ENCODE assay signal across 28 mouse cellular contexts in the genomic region with DNA sequence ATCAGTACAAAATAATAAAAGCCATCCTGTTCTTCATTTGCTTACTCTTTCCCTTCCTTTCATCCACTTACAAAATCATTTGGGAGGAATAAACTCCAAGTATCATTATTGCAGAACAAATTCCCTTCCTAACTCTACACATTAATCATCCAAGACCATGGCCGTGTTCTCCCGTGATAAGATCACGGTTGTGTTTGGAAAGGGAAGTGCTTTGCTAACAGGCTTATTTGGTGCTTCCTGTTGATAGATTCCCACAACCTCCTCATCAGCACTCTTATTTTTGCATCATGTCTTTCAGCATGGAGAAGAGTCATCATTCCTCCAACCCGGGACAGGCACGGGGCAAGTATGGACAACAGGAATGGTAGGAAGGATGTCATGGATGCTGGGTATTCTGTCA. TPM values are rescaled to one million over a fixed set of nuclear protein-coding genes. Genes with fewer than 3 reads are reported as not detected.
DNase-seq lines count a peak whose midpoint lies in the region; ATAC-seq and TF ChIP-seq lines count a peak whose summit lies in the region.
"Had no signal": no experiment of that assay in that cellular context is flagged by ENCODE, and none has a peak within 500 bp of the region (broad histone marks: within the 10 kb centered on the region; RNA-seq: fewer than 3 reads in every experiment).

No protein-coding gene starts in this region.

- no peaks in the 10 kb centered on the region for H3K9me3 ChIP-seq in lung, embryonic 14.5 days (ENCODE audit: low read depth, low read length)
- H3K9me3 ChIP-seq in lung, postnatal 0 days (ENCODE audit: low read length) = no peaks in the 10 kb centered on the region
- H3K9me3 ChIP-seq: embryonic facial prominence, embryonic 13.5 days; embryonic facial prominence, embryonic 15.5 days; forebrain, embryonic 10.5 days; forebrain, embryonic 12.5 days had no signal

- H3K4me2 ChIP-seq in lung, embryonic 14.5 days = no peak overlapping the region
- H3K4me2 ChIP-seq in lung, postnatal 0 days (replicated peaks; ENCODE audit: low read depth, low read length) = no peak overlapping the region
- H3K4me2 ChIP-seq: embryonic facial prominence, embryonic 13.5 days; embryonic facial prominence, embryonic 15.5 days; forebrain, embryonic 12.5 days had no signal

- no peaks in the 10 kb centered on the region for H3K4me1 ChIP-seq in lung, embryonic 14.5 days (ENCODE audit: insufficient read depth)
- no peaks in the 10 kb centered on the region for H3K4me1 ChIP-seq in lung, postnatal 0 days (ENCODE audit: insufficient read depth, low read depth, low read length)
- H3K4me1 ChIP-seq: embryonic facial prominence, embryonic 13.5 days; embryonic facial prominence, embryonic 15.5 days; forebrain, embryonic 10.5 days; forebrain, embryonic 12.5 days had no signal

- no peak for TF ChIP-seq EP300 in lung, postnatal 0 days (IDR thresholded peaks at IDR 0.05)

- H3K27me3 ChIP-seq in lung, embryonic 14.5 days (ENCODE audit: insufficient read depth, low read length) = no peaks in the 10 kb centered on the region
- no peaks in the 10 kb centered on the region for H3K27me3 ChIP-seq in lung, postnatal 0 days (replicated peaks; ENCODE audit: insufficient read depth, low read length)
- H3K27me3 ChIP-seq: CH12.LX; embryonic facial prominence, embryonic 13.5 days; embryonic facial prominence, embryonic 15.5 days; forebrain, embryonic 12.5 days had no signal

- no peak overlapping the region for H3K27ac ChIP-seq in lung, embryonic 14.5 days (ENCODE audit: low read depth)
- no peak overlapping the region for H3K27ac ChIP-seq in lung, postnatal 0 days (ENCODE audit: low read length)
- H3K27ac ChIP-seq: embryonic facial prominence, embryonic 13.5 days; embryonic facial prominence, embryonic 15.5 days; forebrain, embryonic 10.5 days; forebrain, embryonic 12.5 days had no signal

- no peak overlapping the region for H3K9ac ChIP-seq in lung, embryonic 14.5 days
- H3K9ac ChIP-seq in lung, postnatal 0 days (replicated peaks; ENCODE audit: low read depth) = no peak overlapping the region
- H3K9ac ChIP-seq: embryonic facial prominence, embryonic 13.5 days; embryonic facial prominence, embryonic 15.5 days; forebrain, embryonic 12.5 days had no signal

- WGBS in lung, embryonic 14.5 days = 45% methylated on average over 5 of the region's 5 CpGs
- 40% methylated on average over 5 of the region's 5 CpGs for WGBS in lung, postnatal 0 days

- peak; percentile 14 for DNase-seq in lung, embryonic 14.5 days
- no peak for DNase-seq in lung, postnatal 0 days (ENCODE audit: low spot score)
- DNase-seq in layer of hippocampus, adult 8-10 months (ENCODE audit: low spot score in 2 of 2) = no peak
- DNase-seq in layer of hippocampus, postnatal 36 days = no peak
- DNase-seq: adrenal gland, adult 8-10 months; adrenal gland, postnatal 14 days; adrenal gland, postnatal 36 days; B cell, adult 2 months; cerebellum, adult 11-12 months; cerebellum, adult 2 months; cerebellum, adult 9-10 months; cerebellum, postnatal 10 days; cerebellum, postnatal 25 days; embryo, embryonic 11 days had no signal

- TF ChIP-seq CTCF in lung, embryonic 14.5 days (IDR thresholded peaks at IDR 0.05; ENCODE audit: low read depth) = no peak
- TF ChIP-seq CTCF in lung, postnatal 0 days (IDR thresholded peaks at IDR 0.05) = no peak

- H3K36me3 ChIP-seq in lung, embryonic 14.5 days (ENCODE audit: insufficient read depth) = no peaks in the 10 kb centered on the region
- no peaks in the 10 kb centered on the region for H3K36me3 ChIP-seq in lung, postnatal 0 days (ENCODE audit: insufficient read depth, low read length)
- H3K36me3 ChIP-seq: embryonic facial prominence, embryonic 13.5 days; embryonic facial prominence, embryonic 15.5 days; forebrain, embryonic 10.5 days; forebrain, embryonic 12.5 days; G1E had no signal

- H3K4me3 ChIP-seq in lung, embryonic 14.5 days (ENCODE audit: low read depth, low read length) = no peak overlapping the region
- no peak overlapping the region for H3K4me3 ChIP-seq in lung, postnatal 0 days (ENCODE audit: low read depth, low read length)
- H3K4me3 ChIP-seq: embryonic facial prominence, embryonic 13.5 days; embryonic facial prominence, embryonic 15.5 days; erythroblast, embryonic 14.5 days; forebrain, embryonic 10.5 days; forebrain, embryonic 12.5 days had no signal

- no peak for ATAC-seq in lung, embryonic 14.5 days (ENCODE audit: insufficient read depth)
- ATAC-seq in lung, postnatal 0 days = no peak
- peak; percentile 80 for ATAC-seq in common myeloid progenitor, adult 5-6 weeks (replicated peaks; ENCODE audit: low read depth, poor library complexity, severe bottlenecking)
- ATAC-seq in megakaryocyte progenitor cell, adult 5-6 weeks (replicated peaks; ENCODE audit: poor library complexity) = peak; percentile 44
- ATAC-seq: activated CD4-positive, CD25-positive, alpha-beta regulatory T cell, adult 4 months; CD4-positive, CD25-positive, alpha-beta regulatory T cell, adult 4 months; forebrain, embryonic 14.5 days; forebrain, embryonic 16.5 days; Patski had no signal

RNA-seq across cellular contexts. Expression of a gene that starts 25.7 kb away (rescaled TPM):
- polyA plus RNA-seq in lung, embryonic 14.5 days (2014; fragmentation: Nextera tagmentation; extraction: Ambion mirVana) = 1.4 TPM in 2 replicates
- 0.73 and 0.92 TPM in 2 replicates for polyA plus RNA-seq in lung, postnatal 0 days (2015; fragmentation: Nextera tagmentation; extraction: Ambion mirVana)
- total RNA-seq in common myeloid progenitor, adult 5-6 weeks (2017) = not detected in 2 replicates
- total RNA-seq in megakaryocyte progenitor cell, adult 5-6 weeks (2015) = not detected in 2 replicates
- not detected in 2 replicates for total RNA-seq in megakaryocyte progenitor cell, adult 5-6 weeks (2017)
- 10 to 100 TPM; 10.1 to 13.3 (median 11.3) TPM for total RNA-seq in layer of hippocampus, adult 8-10 months (2022)
- 1 to 10 TPM; 8.0 to 9.8 TPM for total RNA-seq in layer of hippocampus, postnatal 36 days (2021)
- polyA plus RNA-seq: activated CD4-positive, CD25-positive, alpha-beta regulatory T cell, adult 4 months; CD4-positive, CD25-positive, alpha-beta regulatory T cell, adult 4 months; erythroblast, embryonic 14.5 days; G1E; Patski had no signal

Comparison
In these comparisons a context has a peak if more than half of its experiments do, and no peak if none do; other contexts are left out.
1. ATAC-seq: peak in common myeloid progenitor, adult 5-6 weeks (single experiment) and megakaryocyte progenitor cell, adult 5-6 weeks (single experiment); none in lung, embryonic 14.5 days (single experiment) and lung, postnatal 0 days (single experiment).